Mouse (Mus musculus): Measurements from ENCODE around the gene Casp9. TPM values are rescaled to one million over a fixed set of nuclear protein-coding genes. Genes with fewer than 3 reads are reported as not detected.

The Casp9 gene
- polyA plus RNA-seq, 1 experiment from 2014 or later: 16.5 TPM

GRCm38 (mm10) chr4:141789564-141790218 is 3.7 kb upstream of the Casp9 start:
- Histone ChIP-seq H3K4me2 (peak overlapping the region; percentile 94), H3K27ac (ENCODE audit: low read depth, low read length) (peak overlapping the region; percentile 75), H3K9ac (ENCODE audit: low read depth, low read length) (peak overlapping the region; percentile 90), H3K36me3 (ENCODE audit: control insufficient read depth, insufficient read depth, low read length) (peaks cover 3% of the 10 kb centered on the region), H3K4me3 (ENCODE audit: low read depth, low read length) (peak overlapping the region; percentile 91), H3K27me3 (replicated peaks; ENCODE audit: control insufficient read depth, insufficient read depth, low read length) (no peaks in the 10 kb centered on the region), H3K9me3 (ENCODE audit: control insufficient read depth, low read length) (no peaks in the 10 kb centered on the region), H3K4me1 (replicated peaks; ENCODE audit: control insufficient read depth, insufficient read depth, low read length) (peaks cover 15% of the 10 kb centered on the region)
- ATAC-seq (replicated peaks; ENCODE audit: low FRiP score) (peak; percentile 9), DNase-seq (ENCODE audit: low spot score) (peak; percentile 47)
- 24% methylated on average over 3 of the region's 3 CpGs for WGBS

GRCm38 (mm10) chr4:141790524-141790990 is 2.9 kb upstream of the Casp9 start, which contains the start of gene Dnajc16:
Dnajc16 (minus strand) TSS chr4:141790931.
- Histone ChIP-seq H3K36me3 (ENCODE audit: control insufficient read depth, insufficient read depth, low read length) (no peaks in the 10 kb centered on the region), H3K4me1 (replicated peaks; ENCODE audit: control insufficient read depth, insufficient read depth, low read length) (peaks cover 22% of the 10 kb centered on the region), H3K27me3 (replicated peaks; ENCODE audit: control insufficient read depth, insufficient read depth, low read length) (no peaks in the 10 kb centered on the region), H3K27ac (ENCODE audit: low read depth, low read length) (peak within 1 kb of the TSS; percentile 75), H3K4me2 (peak within 1 kb of the TSS; percentile 94), H3K9me3 (ENCODE audit: control insufficient read depth, low read length) (no peaks in the 10 kb centered on the region), H3K4me3 (ENCODE audit: low read depth, low read length) (peak within 1 kb of the TSS; percentile 91), H3K9ac (ENCODE audit: low read depth, low read length) (peak within 1 kb of the TSS; percentile 90)
- peak; percentile 79 for ATAC-seq (replicated peaks; ENCODE audit: low FRiP score)
- under 1% methylated on average over 41 of the region's 42 CpGs for WGBS
- peak; percentile 96 for DNase-seq (ENCODE audit: low spot score)

GRCm38 (mm10) chr4:141791486-141791885 is 1.9 kb upstream of the Casp9 start:
- Histone ChIP-seq H3K36me3 (ENCODE audit: control insufficient read depth, insufficient read depth, low read length) (no peaks in the 10 kb centered on the region; the same call in 1 of the 2 replicates), H3K4me2 (peak overlapping the region; percentile 94), H3K27me3 (replicated peaks; ENCODE audit: control insufficient read depth, insufficient read depth, low read length) (no peaks in the 10 kb centered on the region), H3K4me1 (replicated peaks; ENCODE audit: control insufficient read depth, insufficient read depth, low read length) (peaks cover 22% of the 10 kb centered on the region), H3K9me3 (ENCODE audit: control insufficient read depth, low read length) (no peaks in the 10 kb centered on the region), H3K27ac (ENCODE audit: low read depth, low read length) (peak overlapping the region; percentile 75; the same call in 1 of the 2 replicates), H3K4me3 (ENCODE audit: low read depth, low read length) (peak overlapping the region; percentile 91; the same call in 1 of the 2 replicates), H3K9ac (ENCODE audit: low read depth, low read length) (no peak overlapping the region)
- WGBS: 81% methylated on average over 7 of the region's 7 CpGs
- no peak for DNase-seq (ENCODE audit: low spot score)
- no peak for ATAC-seq (replicated peaks; ENCODE audit: low FRiP score)

GRCm38 (mm10) chr4:141791951-141792350 is 1.5 kb upstream of the Casp9 start:
- H3K27ac ChIP-seq (ENCODE audit: low read depth, low read length): no peak overlapping the region
- no peak overlapping the region for H3K9ac ChIP-seq (ENCODE audit: low read depth, low read length)
- ATAC-seq (replicated peaks; ENCODE audit: low FRiP score): no peak
- WGBS: 88% methylated on average over 8 of the region's 8 CpGs
- H3K27me3 ChIP-seq (replicated peaks; ENCODE audit: control insufficient read depth, insufficient read depth, low read length): no peaks in the 10 kb centered on the region
- no peaks in the 10 kb centered on the region for H3K9me3 ChIP-seq (ENCODE audit: control insufficient read depth, low read length)
- no peak for DNase-seq (ENCODE audit: low spot score)
- H3K4me3 ChIP-seq (ENCODE audit: low read depth, low read length): no peak overlapping the region
- no peak overlapping the region for H3K4me2 ChIP-seq
- peaks cover under 1% of the 10 kb centered on the region; the same call in 1 of the 2 replicates for H3K36me3 ChIP-seq (ENCODE audit: control insufficient read depth, insufficient read depth, low read length)
- peaks cover 22% of the 10 kb centered on the region for H3K4me1 ChIP-seq (replicated peaks; ENCODE audit: control insufficient read depth, insufficient read depth, low read length)

GRCm38 (mm10) chr4:141792554-141793281 is 694 bp upstream of the Casp9 start:
- Histone ChIP-seq H3K27ac (ENCODE audit: low read depth, low read length) (peak overlapping the region; percentile 93), H3K4me1 (replicated peaks; ENCODE audit: control insufficient read depth, insufficient read depth, low read length) (peaks cover 22% of the 10 kb centered on the region), H3K9ac (ENCODE audit: low read depth, low read length) (peak overlapping the region; percentile 50), H3K9me3 (ENCODE audit: control insufficient read depth, low read length) (no peaks in the 10 kb centered on the region), H3K36me3 (ENCODE audit: control insufficient read depth, insufficient read depth, low read length) (peaks cover 6% of the 10 kb centered on the region; the same call in 1 of the 2 replicates), H3K27me3 (replicated peaks; ENCODE audit: control insufficient read depth, insufficient read depth, low read length) (no peaks in the 10 kb centered on the region), H3K4me3 (ENCODE audit: low read depth, low read length) (peak overlapping the region; percentile 78), H3K4me2 (peak overlapping the region; percentile 69)
- ATAC-seq (replicated peaks; ENCODE audit: low FRiP score): peak; percentile 14; the same call in 1 of the 2 replicates
- no peak for DNase-seq (ENCODE audit: low spot score)
- WGBS: 10% methylated on average over 10 of the region's 10 CpGs

- H3K4me2 ChIP-seq: peak overlapping the region; percentile 69
- H3K27ac ChIP-seq (ENCODE audit: low read depth, low read length): peak overlapping the region; percentile 93
- H3K4me3 ChIP-seq (ENCODE audit: low read depth, low read length): peak overlapping the region; percentile 78
- H3K36me3 ChIP-seq (ENCODE audit: control insufficient read depth, insufficient read depth, low read length): peaks cover 6% of the 10 kb centered on the region; the same call in 1 of the 2 replicates
- DNase-seq (ENCODE audit: low spot score) (no peak), ATAC-seq (replicated peaks; ENCODE audit: low FRiP score) (no peak)
- peak overlapping the region; percentile 65 for H3K9ac ChIP-seq (ENCODE audit: low read depth, low read length)
- 11% methylated on average over 5 of the region's 5 CpGs for WGBS
- H3K4me1 ChIP-seq (replicated peaks; ENCODE audit: control insufficient read depth, insufficient read depth, low read length): peaks cover 22% of the 10 kb centered on the region
- no peaks in the 10 kb centered on the region for H3K9me3 ChIP-seq (ENCODE audit: control insufficient read depth, low read length)
- no peaks in the 10 kb centered on the region for H3K27me3 ChIP-seq (replicated peaks; ENCODE audit: control insufficient read depth, insufficient read depth, low read length)
These were observed 732 bp downstream of the Casp9 start for GRCm38 (mm10) chr4:141794152-141794535.

GRCm38 (mm10) chr4:141796356-141796755 is 2.9 kb downstream of the Casp9 start:
- ATAC-seq (replicated peaks; ENCODE audit: low FRiP score): no peak
- H3K9me3 ChIP-seq (ENCODE audit: control insufficient read depth, low read length): no peaks in the 10 kb centered on the region
- no peak overlapping the region for H3K4me3 ChIP-seq (ENCODE audit: low read depth, low read length)
- WGBS: 86% methylated on average over 7 of the region's 7 CpGs
- H3K4me2 ChIP-seq: no peak overlapping the region
- H3K36me3 ChIP-seq (ENCODE audit: control insufficient read depth, insufficient read depth, low read length): peaks cover 6% of the 10 kb centered on the region; the same call in 1 of the 2 replicates
- H3K27me3 ChIP-seq (replicated peaks; ENCODE audit: control insufficient read depth, insufficient read depth, low read length): no peaks in the 10 kb centered on the region
- no peak overlapping the region for H3K9ac ChIP-seq (ENCODE audit: low read depth, low read length)
- H3K27ac ChIP-seq (ENCODE audit: low read depth, low read length): no peak overlapping the region
- no peak for DNase-seq (ENCODE audit: low spot score)
- peaks cover 15% of the 10 kb centered on the region for H3K4me1 ChIP-seq (replicated peaks; ENCODE audit: control insufficient read depth, insufficient read depth, low read length)

GRCm38 (mm10) chr4:141796954-141797353 is 3.5 kb downstream of the Casp9 start:
- Histone ChIP-seq H3K4me2 (no peak overlapping the region), H3K27ac (ENCODE audit: low read depth, low read length) (no peak overlapping the region), H3K4me3 (ENCODE audit: low read depth, low read length) (no peak overlapping the region), H3K9ac (ENCODE audit: low read depth, low read length) (no peak overlapping the region), H3K27me3 (replicated peaks; ENCODE audit: control insufficient read depth, insufficient read depth, low read length) (no peaks in the 10 kb centered on the region), H3K36me3 (ENCODE audit: control insufficient read depth, insufficient read depth, low read length) (peaks cover 6% of the 10 kb centered on the region; the same call in 1 of the 2 replicates), H3K4me1 (replicated peaks; ENCODE audit: control insufficient read depth, insufficient read depth, low read length) (peaks cover 15% of the 10 kb centered on the region), H3K9me3 (ENCODE audit: control insufficient read depth, low read length) (no peaks in the 10 kb centered on the region)
- ATAC-seq (replicated peaks; ENCODE audit: low FRiP score) (no peak), DNase-seq (ENCODE audit: low spot score) (no peak)
- WGBS: 90% methylated on average over 4 of the region's 4 CpGs
